Mouse (Mus musculus) liver, embryonic 14.5 days (tissue): ENCODE data around the gene Plaur. TPM values are rescaled to one million over a fixed set of nuclear protein-coding genes. Genes with fewer than 3 reads are reported as not detected.

Experiments used
- ATAC-seq: fragments of 200-750 bp; cut with Nextera tagmentation; 2 replicates; pipeline ENCODE4 v1.8.0; 2017; ENCODE audit warnings: moderate number of reproducible peaks, mild to moderate bottlenecking, moderate library complexity; ENCODE audit not compliant: insufficient read depth
- DNase-seq, 3 experiments: peaks; one replicate each; pipeline ENCODE4 v3.0.0-alpha.2; 2012 to 2013; ENCODE audit warnings: low read depth in 3 of 3, low spot score in 3 of 3
- H3K27ac ChIP-seq: fragments of 300-500 bp; sonication (generic); 2 replicates; pipeline ENCODE4 v1.5.1; 2014; ENCODE audit warnings: moderate library complexity, mild to moderate bottlenecking, control low read depth, inconsistent platforms
- H3K27me3 ChIP-seq: fragments of 300-500 bp; sonication (generic); 2 replicates; pipeline ENCODE4 v1.6.1; 2014; ENCODE audit warnings: mild to moderate bottlenecking, low read length, moderate library complexity; ENCODE audit not compliant: control insufficient read depth, insufficient read depth
- H3K36me3 ChIP-seq: fragments of 300-500 bp; sonication (generic); replicated peaks from 2 replicates; pipeline ENCODE4 v1.6.1; 2014; ENCODE audit warnings: low read depth; ENCODE audit not compliant: control insufficient read depth, insufficient read depth
- H3K4me1 ChIP-seq, 2 experiments: fragments of 200-500 bp in 1 of 2; fragments of 300-500 bp in 1 of 2; sonication (generic) in 1 of 2; replicated peaks; 2 replicates each; pipeline ENCODE4 v1.6.1; 2012 to 2014; ENCODE audit warnings: antibody characterized with exemption in 1 of 2, inconsistent platforms in 1 of 2, low read length in 1 of 2; ENCODE audit not compliant: control insufficient read depth in 2 of 2, insufficient read depth in 2 of 2
- H3K4me2 ChIP-seq: fragments of 300-500 bp; sonication (generic); 2 replicates; pipeline ENCODE4 v1.6.1; 2014; ENCODE audit warnings: low read depth, mild to moderate bottlenecking, control low read depth, moderate library complexity
- H3K4me3 ChIP-seq, 2 experiments: fragments of 200-500 bp in 1 of 2; fragments of 300-500 bp in 1 of 2; sonication (generic) in 1 of 2; 2 replicates each; pipeline ENCODE4 v1.5.1; 2012 to 2014; ENCODE audit warnings: low read depth in 2 of 2, low read length in 2 of 2, mild to moderate bottlenecking in 2 of 2, control low read depth in 1 of 2, inconsistent platforms in 1 of 2, moderate library complexity in 1 of 2; ENCODE audit not compliant: insufficient read depth in 1 of 2
- H3K9ac ChIP-seq: fragments of 300-500 bp; sonication (generic); replicated peaks from 2 replicates; pipeline ENCODE4 v1.6.1; 2014; ENCODE audit warnings: mild to moderate bottlenecking, control low read depth, moderate library complexity
- H3K9me3 ChIP-seq: fragments of 300-500 bp; sonication (generic); 2 replicates; pipeline ENCODE4 v1.6.1; 2016; ENCODE audit warnings: low read length, mixed read lengths; ENCODE audit not compliant: control insufficient read depth
- CTCF ChIP-seq: IDR thresholded peaks from 2 replicates; pipeline ENCODE4 v1.5.1; 2016; ENCODE audit warnings: antibody characterized with exemption, low read depth, control low read depth
- EP300 ChIP-seq: IDR thresholded peaks from 2 replicates; pipeline ENCODE4 v1.6.1; 2016; ENCODE audit warnings: antibody characterized with exemption, low read depth
- WGBS: fragments of 180-500 bp; shearing (Covaris S2); extraction: QIAGEN DNeasy Blood & Tissue Kit; methylation state at CpG from one replicate; pipeline ENCODE4 v1.1.7; 2014; ENCODE audit not compliant: insufficient replicate concordance; 5-methylcytosine and 5-hydroxymethylcytosine counted together
- polyA plus RNA-seq, 2 experiments: library from polyadenylated mRNA; depleted of rRNA in 1 of 2; stranded (reverse) in 1 of 2; unstranded in 1 of 2; fragments of >200 nt; fragmentation: Nextera tagmentation in 1 of 2; extraction: Ambion mirVana in 1 of 2; gene quantifications; 2 replicates each; pipeline versions ENCODE4 v1.2.1 to v1.2.3; 2012 to 2014

Gene Plaur
- polyA plus RNA-seq, 2 experiments = 2.1 to 3.5 TPM

GRCm38 (mm10) chr7:24422251-24422650, 40.0 kb upstream of the Plaur start:
- no peaks in the 10 kb centered on the region for H3K9me3 ChIP-seq
- no peak overlapping the region for H3K4me2 ChIP-seq
- H3K36me3 ChIP-seq = peaks cover 4% of the 10 kb centered on the region
- DNase-seq (no peak), ATAC-seq (no peak)
- H3K27ac ChIP-seq = no peak overlapping the region
- WGBS = 82% methylated on average over 8 of the region's 8 CpGs
- no peak overlapping the region for H3K9ac ChIP-seq
- H3K4me1 ChIP-seq = no peaks in the 10 kb centered on the region
- no peaks in the 10 kb centered on the region for H3K27me3 ChIP-seq
- TF ChIP-seq CTCF = no peak
- TF ChIP-seq EP300 = no peak
- no peak overlapping the region for H3K4me3 ChIP-seq

GRCm38 (mm10) chr7:24423107-24423763, 39.0 kb upstream of the Plaur start:
- 78% methylated on average over 15 of the region's 15 CpGs for WGBS

GRCm38 (mm10) chr7:24423956-24424732, 38.1 kb upstream of the Plaur start:
- Histone ChIP-seq H3K27ac (no peak overlapping the region), H3K27me3 (no peaks in the 10 kb centered on the region), H3K4me1 (no peaks in the 10 kb centered on the region), H3K4me3 (no peak overlapping the region), H3K9me3 (no peaks in the 10 kb centered on the region), H3K36me3 (peaks cover 4% of the 10 kb centered on the region), H3K9ac (no peak overlapping the region), H3K4me2 (no peak overlapping the region)
- no peak for TF ChIP-seq EP300
- no peak for TF ChIP-seq CTCF
- DNase-seq (no peak), ATAC-seq (no peak)
- WGBS = 79% methylated on average over 12 of the region's 12 CpGs

More at GRCm38 (mm10) chr7:24423107-24423763, 39.0 kb upstream of the Plaur start:
- no peak for DNase-seq
- ATAC-seq = no peak
- Histone ChIP-seq H3K27ac (no peak overlapping the region), H3K36me3 (peaks cover 4% of the 10 kb centered on the region), H3K4me2 (no peak overlapping the region), H3K9ac (no peak overlapping the region), H3K4me1 (no peaks in the 10 kb centered on the region), H3K27me3 (no peaks in the 10 kb centered on the region), H3K9me3 (no peaks in the 10 kb centered on the region), H3K4me3 (no peak overlapping the region)
- TF ChIP-seq EP300 (no peak), CTCF (no peak)

- ATAC-seq (no peak), DNase-seq (no peak)
- 74% methylated on average over 9 of the region's 9 CpGs for WGBS
- no peaks in the 10 kb centered on the region for H3K27me3 ChIP-seq
- H3K27ac ChIP-seq = no peak overlapping the region
- TF ChIP-seq EP300 = no peak
- no peak for TF ChIP-seq CTCF
- H3K36me3 ChIP-seq = peaks cover 3% of the 10 kb centered on the region
- no peaks in the 10 kb centered on the region for H3K4me1 ChIP-seq
- no peak overlapping the region for H3K4me2 ChIP-seq
- H3K9ac ChIP-seq = no peak overlapping the region
- no peaks in the 10 kb centered on the region for H3K9me3 ChIP-seq
- H3K4me3 ChIP-seq = no peak overlapping the region
Observed at GRCm38 (mm10) chr7:24425919-24426318, 36.4 kb upstream of the Plaur start.

GRCm38 (mm10) chr7:24427168-24427567, 35.1 kb upstream of the Plaur start:
- Histone ChIP-seq H3K36me3 (no peaks in the 10 kb centered on the region), H3K9me3 (no peaks in the 10 kb centered on the region), H3K4me2 (no peak overlapping the region), H3K27ac (no peak overlapping the region), H3K27me3 (peaks cover 3% of the 10 kb centered on the region), H3K4me3 (no peak overlapping the region), H3K4me1 (no peaks in the 10 kb centered on the region), H3K9ac (no peak overlapping the region)
- 80% methylated on average over 8 of the region's 8 CpGs for WGBS
- TF ChIP-seq EP300 (no peak), CTCF (no peak)
- no peak for ATAC-seq
- no peak for DNase-seq
